Mouse (Mus musculus) macrophage (primary cell): ENCODE results near the gene Ndufv3. TPM values are rescaled to one million over a fixed set of nuclear protein-coding genes. Genes with fewer than 3 reads are reported as not detected.

ENCODE experiments used
- H3K27ac ChIP-seq: fragments of 350-480 bp; formaldehyde crosslinking; 2 replicates; pipeline ENCODE4 v1.9.0; 2021
- H3K36me3 ChIP-seq: fragments of 350-480 bp; formaldehyde crosslinking; 2 replicates; pipeline ENCODE4 v1.9.0; 2021; ENCODE audit errors: inconsistent target
- H3K4me3 ChIP-seq: fragments of 350-480 bp; formaldehyde crosslinking; 2 replicates; pipeline ENCODE4 v1.9.0; 2021; ENCODE audit errors: inconsistent target
- H3K79me2 ChIP-seq: fragments of 350-480 bp; formaldehyde crosslinking; 2 replicates; pipeline ENCODE4 v1.9.0; 2021; ENCODE audit errors: inconsistent target
- WGBS: methylation state at CpG from one replicate; pipeline ENCODE4 v1.1.7; 2026; ENCODE audit warnings: inconsistent platforms; ENCODE audit not compliant: missing documents; 5-methylcytosine and 5-hydroxymethylcytosine counted together
- polyA plus RNA-seq: library from polyadenylated mRNA; stranded (reverse); fragments of 250-400 nt; gene quantifications from 3 replicates; pipeline ENCODE4 v1.2.4, GENCODE M21; 2018; ENCODE audit warnings: inconsistent platforms

Ndufv3 gene
- polyA plus RNA-seq, 1 experiment from 2014 or later, result 199 TPM

DNA sequence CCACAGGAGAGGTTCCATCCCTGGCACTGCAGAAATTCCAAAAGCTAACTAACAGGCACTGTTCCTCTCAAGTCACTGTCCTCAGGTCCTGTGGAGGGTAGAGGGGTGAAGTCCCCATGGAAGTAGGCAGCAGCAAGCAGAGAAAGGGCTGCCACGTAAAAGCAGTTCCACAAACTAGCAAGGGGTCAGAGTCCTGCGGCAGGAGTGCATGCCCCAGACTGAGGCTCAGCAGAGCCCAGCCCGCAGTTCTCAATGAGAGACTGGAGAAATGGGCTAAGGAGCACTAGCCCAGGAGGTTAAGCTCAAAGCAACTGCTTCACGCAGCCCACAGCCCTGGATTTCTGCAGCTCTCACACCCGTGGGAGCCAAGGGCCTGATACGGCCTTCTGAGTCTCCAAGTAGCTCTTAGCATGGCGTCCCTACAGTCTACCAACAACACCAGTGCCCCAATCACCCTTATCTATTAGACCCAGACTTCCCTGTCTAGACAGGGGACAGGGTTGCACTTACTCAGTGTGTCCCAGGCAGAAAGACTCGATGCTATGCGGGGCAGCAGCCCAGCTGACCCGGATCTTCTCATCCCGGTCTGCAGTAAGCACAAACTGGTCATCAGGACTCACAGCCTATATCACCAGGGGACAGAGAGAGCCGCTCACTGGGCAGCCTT is 17.5 kb upstream of the Ndufv3 start:
- H3K36me3 ChIP-seq, result peaks cover 67% of the 10 kb centered on the region
- H3K27ac ChIP-seq, result no peak overlapping the region
- H3K4me3 ChIP-seq, result no peak overlapping the region
- 92% methylated on average over 12 of the region's 12 CpGs for WGBS
- peaks cover 34% of the 10 kb centered on the region; the same call in 1 of the 2 replicates for H3K79me2 ChIP-seq

DNA sequence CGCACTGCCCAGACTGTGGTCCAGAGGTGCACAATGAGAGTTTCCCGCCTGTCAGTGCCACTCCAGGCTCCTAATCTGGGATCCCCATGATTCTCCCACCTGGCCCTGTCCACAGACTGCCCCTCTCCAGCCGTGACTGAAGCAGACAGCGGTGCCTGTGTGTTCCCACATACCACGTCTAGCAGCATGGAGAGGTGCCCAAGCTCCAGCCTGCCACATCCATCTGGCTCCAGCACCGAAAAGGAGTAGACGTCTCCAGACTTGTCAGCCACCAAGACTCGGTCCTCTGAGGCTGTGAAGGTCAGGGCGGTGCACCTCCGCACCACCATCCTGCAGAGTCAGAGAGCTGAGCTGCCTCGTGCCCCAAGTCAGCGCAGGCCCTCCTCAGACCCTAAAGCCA is 16.6 kb upstream of the Ndufv3 start:
- Histone ChIP-seq H3K4me3 (no peak overlapping the region), H3K36me3 (peaks cover 58% of the 10 kb centered on the region), H3K27ac (no peak overlapping the region), H3K79me2 (peaks cover 34% of the 10 kb centered on the region; the same call in 1 of the 2 replicates)
- WGBS, result 94% methylated on average over 12 of the region's 12 CpGs

DNA sequence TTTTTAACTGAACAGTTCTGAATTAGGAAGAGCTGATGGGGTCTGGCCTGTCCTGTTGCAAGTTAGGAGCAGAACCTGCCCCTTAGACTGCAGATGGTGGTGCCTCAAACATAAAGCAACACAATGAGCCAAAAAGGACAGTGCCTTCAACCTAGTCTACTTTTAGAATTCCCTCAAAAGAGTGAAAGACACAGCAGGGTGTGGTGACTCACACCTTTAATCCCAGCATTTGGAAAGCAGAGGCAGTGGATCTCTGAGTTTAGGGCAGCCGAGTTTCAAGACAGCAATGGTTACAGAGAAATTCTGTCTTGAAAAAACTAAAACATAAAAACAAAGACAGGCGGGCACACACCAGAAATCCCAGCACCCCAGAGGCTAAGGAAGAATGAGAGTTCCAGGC is 16.0 kb upstream of the Ndufv3 start:
- WGBS, result 93% methylated on average over 2 of the region's 2 CpGs
- H3K27ac ChIP-seq, result no peak overlapping the region
- peaks cover 34% of the 10 kb centered on the region; the same call in 1 of the 2 replicates for H3K79me2 ChIP-seq
- peaks cover 56% of the 10 kb centered on the region for H3K36me3 ChIP-seq
- H3K4me3 ChIP-seq, result no peak overlapping the region

DNA sequence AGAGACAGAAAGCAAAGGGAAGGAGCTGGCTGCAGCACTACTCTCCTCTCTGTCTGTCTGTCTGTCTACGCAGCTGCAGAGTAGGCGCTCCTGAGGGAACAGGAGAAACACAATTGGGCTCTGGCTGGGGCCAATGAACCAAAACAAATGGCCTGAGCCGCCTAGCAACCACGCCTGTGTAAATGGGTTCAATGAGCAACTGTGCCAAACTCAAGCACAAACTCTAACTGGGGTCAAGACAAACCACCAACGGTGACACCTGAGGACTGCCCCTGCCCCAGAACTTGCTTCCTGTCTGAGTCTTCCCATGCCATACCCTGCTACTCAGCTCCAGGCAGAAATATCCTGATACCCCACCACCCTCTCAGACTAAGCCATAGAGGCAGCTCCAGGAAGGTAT is 14.9 kb upstream of the Ndufv3 start:
- Histone ChIP-seq H3K36me3 (peaks cover 56% of the 10 kb centered on the region), H3K79me2 (peaks cover 45% of the 10 kb centered on the region; the same call in 1 of the 2 replicates)
- 91% methylated on average over 5 of the region's 5 CpGs for WGBS

DNA sequence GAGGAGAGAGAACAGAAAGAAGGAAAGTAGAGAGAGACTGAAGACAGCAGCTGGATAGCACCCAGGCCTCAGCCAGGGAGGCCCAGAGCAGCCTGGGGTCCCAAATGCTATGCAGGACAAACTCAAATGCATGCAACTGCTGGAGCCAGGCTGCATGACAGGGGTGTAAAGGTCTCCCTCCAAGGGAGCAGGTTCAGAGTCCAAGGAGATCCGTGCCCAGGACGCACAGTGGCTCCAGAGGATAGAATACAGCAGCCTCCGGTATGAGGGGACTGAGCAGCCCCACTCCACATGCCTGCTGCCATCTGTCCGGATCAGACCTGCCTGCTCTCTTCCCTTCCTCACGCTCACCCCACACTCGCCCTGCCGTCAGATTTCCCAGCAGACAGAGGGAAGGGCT is 13.6 kb upstream of the Ndufv3 start:
- Histone ChIP-seq H3K79me2 (peaks cover 57% of the 10 kb centered on the region; the same call in 1 of the 2 replicates), H3K36me3 (peaks cover 55% of the 10 kb centered on the region), H3K4me3 (no peak overlapping the region), H3K27ac (no peak overlapping the region)
- WGBS, result 99% methylated on average over 5 of the region's 7 CpGs

More for the DNA sequence above, 14.9 kb upstream of the Ndufv3 start:
- no peak overlapping the region for H3K4me3 ChIP-seq
- no peak overlapping the region for H3K27ac ChIP-seq

DNA sequence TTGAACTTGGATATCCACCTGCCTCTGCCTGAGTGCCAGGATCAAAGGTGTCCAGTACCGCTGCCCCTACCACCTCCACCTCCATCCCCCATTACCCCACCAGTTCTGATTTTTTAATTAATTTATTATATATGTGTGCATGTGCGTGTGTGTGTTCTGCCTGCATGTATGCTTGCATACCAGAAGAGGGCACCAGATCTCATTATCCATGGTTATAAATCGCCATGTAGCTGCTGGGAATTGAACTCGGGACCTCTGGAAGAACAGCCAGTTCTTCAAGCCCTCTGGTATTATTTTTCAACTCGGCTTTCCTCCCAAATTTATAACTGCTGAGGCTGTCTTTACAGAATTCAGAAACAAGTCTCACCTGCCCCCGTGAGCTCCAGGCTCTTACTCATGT is 9.0 kb upstream of the Ndufv3 start:
- peak overlapping the region; percentile 81 for H3K4me3 ChIP-seq

DNA sequence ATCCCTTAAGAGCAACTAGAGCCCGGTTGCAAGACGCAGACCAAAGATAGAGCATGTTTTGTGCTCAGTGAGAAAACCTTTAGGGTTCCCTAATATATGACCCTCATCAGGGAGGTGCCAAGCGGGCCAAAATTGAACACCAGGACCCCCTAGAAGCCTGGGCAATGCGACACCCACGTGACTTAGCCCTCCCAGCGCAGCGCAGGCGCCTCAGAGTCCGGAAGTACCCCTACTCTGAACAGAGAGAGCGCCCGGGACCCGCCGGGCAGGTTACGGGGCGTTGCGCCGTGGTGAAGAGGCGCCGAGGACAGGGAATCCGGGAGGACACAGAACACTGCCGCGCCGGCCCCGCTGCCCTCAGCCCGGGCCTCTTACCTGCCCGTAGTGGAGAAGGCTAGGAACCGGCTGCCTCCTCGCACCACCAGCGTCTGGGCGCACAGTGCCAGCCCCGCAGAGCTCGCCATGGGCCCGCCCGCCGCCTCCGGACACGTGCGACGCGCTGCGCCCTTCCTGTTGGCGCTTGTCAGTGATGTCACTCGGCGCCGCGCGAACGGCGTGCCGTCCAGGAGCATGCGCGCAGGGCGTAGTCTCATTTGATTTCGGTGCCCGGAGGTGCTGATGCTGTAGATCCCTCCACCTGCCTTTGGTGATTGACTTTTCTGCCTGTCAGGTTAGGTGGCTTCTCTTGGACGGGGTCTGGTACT is 8.0 kb upstream of the Ndufv3 start:
- Histone ChIP-seq H3K36me3 (peaks cover 18% of the 10 kb centered on the region), H3K4me3 (peak overlapping the region; percentile 81), H3K27ac (peak overlapping the region; percentile 33), H3K79me2 (peaks cover 33% of the 10 kb centered on the region; the same call in 1 of the 2 replicates)
- WGBS, result under 1% methylated on average over 54 of the region's 56 CpGs

More for the DNA sequence above, 9.0 kb upstream of the Ndufv3 start:
- Histone ChIP-seq H3K27ac (no peak overlapping the region), H3K79me2 (peaks cover 43% of the 10 kb centered on the region; the same call in 1 of the 2 replicates), H3K36me3 (peaks cover 25% of the 10 kb centered on the region)
- 92% methylated on average over 5 of the region's 6 CpGs for WGBS

DNA sequence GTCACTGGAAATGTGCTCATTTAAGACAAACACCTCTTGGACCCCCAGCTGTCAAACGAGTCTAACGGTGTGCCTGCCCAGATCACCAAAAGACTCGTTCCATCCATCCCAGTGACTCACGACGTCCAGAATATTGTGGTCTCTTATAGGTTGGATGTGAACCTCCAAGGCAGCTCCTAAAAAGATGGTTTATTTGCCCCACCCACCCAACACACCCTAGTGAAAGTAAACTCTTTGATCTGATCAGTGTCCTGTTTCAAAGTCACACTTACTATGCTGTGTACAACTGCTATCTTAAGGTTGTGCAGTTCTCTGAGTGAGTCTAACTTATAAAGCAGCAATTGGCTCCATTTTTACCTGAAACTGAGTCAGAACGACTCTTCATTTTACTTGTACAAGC is 7.3 kb upstream of the Ndufv3 start:
- Histone ChIP-seq H3K79me2 (peaks cover 28% of the 10 kb centered on the region; the same call in 1 of the 2 replicates), H3K4me3 (peak overlapping the region; percentile 81), H3K27ac (peak overlapping the region; percentile 17; the same call in 1 of the 2 replicates), H3K36me3 (peaks cover 15% of the 10 kb centered on the region)
- 14% methylated on average over 6 of the region's 6 CpGs for WGBS

DNA sequence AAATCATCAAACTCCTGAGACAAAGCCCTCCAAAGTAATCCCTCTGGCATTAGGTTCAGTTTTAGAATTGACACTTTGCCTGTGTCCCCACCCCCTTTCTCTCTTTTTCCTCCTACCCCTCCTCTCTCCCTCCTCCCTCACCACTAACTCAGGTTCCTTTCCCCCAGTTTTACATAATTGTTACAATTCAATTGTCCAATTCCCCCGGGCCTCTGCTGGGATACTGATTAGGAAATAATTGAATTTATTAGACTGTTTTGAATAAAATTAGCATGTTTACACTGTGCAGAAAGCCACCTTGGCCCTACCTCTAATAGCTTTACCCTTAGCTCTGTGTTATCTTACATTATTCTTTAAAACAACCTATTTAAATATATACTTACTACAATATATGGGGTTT is 5.2 kb upstream of the Ndufv3 start:
- Histone ChIP-seq H3K79me2 (peaks cover 20% of the 10 kb centered on the region; the same call in 1 of the 2 replicates), H3K36me3 (0 out of 2 replicates have a peak, but pooled peaks cover 4% of the 10 kb centered on the region), H3K4me3 (no peak overlapping the region), H3K27ac (no peak overlapping the region)
- WGBS, result 67% methylated on average over 1 of the region's 1 CpGs

DNA sequence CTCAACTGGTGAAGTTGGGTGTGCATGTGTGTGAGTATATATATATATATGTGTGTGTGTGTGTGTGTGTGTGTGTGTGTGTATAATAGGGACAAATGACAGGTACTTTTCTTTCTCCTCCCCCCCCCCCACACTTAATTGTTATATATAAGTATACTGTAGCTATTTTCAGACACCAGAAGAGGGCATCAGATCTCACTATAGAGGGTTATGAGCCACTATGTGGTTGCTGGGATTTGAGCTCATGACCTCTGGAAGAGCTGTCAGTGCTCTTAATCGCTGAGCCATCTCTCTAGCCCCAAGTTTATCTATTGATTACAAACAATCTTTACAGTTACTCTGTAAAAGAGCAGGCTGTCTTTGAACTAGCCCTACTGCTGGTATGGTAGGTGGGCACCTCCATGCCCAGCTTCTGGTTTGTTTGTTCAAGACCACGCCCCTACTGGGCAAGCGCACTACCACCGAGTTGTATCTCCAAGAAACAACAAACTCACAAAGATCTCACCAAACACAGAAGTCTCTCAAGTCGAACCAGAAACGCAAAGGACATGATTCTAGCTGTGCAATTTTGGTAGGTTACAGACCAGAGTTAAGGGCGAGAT is 470 bp upstream of the Ndufv3 start:
- 3% methylated on average over 7 of the region's 7 CpGs for WGBS
- Histone ChIP-seq H3K79me2 (peaks cover 45% of the 10 kb centered on the region), H3K4me3 (peak overlapping the region; percentile 98), H3K36me3 (peaks cover 11% of the 10 kb centered on the region), H3K27ac (peak overlapping the region; percentile 74)

DNA sequence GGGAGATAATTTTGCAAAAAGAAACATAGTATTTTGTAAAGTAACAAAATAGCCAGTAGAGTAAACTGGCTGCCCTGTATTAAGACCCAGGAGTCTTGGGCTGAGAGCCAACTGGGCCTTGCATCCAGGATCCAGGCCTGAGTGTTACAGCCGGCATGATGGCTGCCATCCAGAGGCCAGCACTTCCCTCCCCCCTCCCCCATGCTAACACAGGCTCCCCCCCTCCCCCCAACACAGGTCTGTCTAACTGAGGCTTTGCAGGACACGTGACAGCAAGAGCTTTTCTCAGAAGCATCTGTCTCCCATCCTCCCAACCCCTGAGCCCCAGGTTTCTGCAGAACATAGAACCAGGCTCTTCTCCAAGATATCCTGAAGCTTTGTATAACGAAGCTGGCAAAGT is 980 bp downstream of the Ndufv3 start:
- WGBS, result 100% methylated on average over 1 of the region's 3 CpGs

DNA sequence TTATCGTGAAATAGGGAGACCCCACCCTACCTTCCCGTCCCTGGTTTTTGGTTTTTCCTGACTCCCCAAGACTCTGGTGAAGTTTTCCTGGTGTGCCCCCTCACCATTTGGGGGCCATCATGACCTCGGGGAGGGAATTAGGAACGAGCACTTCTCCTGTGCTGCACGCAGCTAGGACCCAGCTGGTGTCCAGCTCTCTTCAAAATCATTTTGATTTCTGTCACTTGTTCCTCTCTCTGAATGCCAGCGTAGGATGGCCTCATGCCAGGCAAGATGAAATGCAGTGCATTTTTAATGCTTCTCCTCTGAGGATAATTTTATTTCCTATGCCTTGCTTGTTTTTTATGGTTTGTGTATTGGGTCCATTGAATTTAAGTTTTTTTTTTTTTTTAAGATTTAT is 2.0 kb downstream of the Ndufv3 start:
- H3K36me3 ChIP-seq, result peaks cover 15% of the 10 kb centered on the region
- 93% methylated on average over 6 of the region's 6 CpGs for WGBS
- H3K27ac ChIP-seq, result no peak overlapping the region
- peaks cover 60% of the 10 kb centered on the region for H3K79me2 ChIP-seq
- H3K4me3 ChIP-seq, result no peak overlapping the region

More for the DNA sequence above, 980 bp downstream of the Ndufv3 start:
- peaks cover 11% of the 10 kb centered on the region for H3K36me3 ChIP-seq
- peak overlapping the region; percentile 74 for H3K27ac ChIP-seq
- H3K4me3 ChIP-seq, result peak overlapping the region; percentile 98
- peaks cover 59% of the 10 kb centered on the region for H3K79me2 ChIP-seq

DNA sequence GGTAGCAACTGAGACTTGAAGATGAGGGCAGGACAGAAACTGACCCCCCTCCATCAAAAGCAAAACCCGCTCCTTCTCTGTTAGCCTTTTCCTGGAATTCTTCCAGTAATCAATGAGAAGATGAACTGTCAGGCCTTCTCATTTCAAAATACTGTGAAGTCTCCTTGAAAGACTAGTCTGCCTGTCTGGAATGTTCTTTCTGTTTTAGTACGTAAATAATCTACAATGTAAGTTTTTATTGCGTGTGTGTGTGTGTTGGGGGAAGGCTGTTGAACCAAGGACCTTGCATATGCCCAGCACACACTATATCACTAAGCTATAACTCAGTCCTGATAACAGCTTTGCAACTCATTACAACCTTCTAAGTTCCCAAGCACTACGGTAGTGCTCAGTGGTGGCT is 5.2 kb downstream of the Ndufv3 start:
- Histone ChIP-seq H3K4me3 (no peak overlapping the region), H3K36me3 (peaks cover 39% of the 10 kb centered on the region), H3K27ac (no peak overlapping the region), H3K79me2 (peaks cover 59% of the 10 kb centered on the region)
- 98% methylated on average over 4 of the region's 4 CpGs for WGBS

DNA sequence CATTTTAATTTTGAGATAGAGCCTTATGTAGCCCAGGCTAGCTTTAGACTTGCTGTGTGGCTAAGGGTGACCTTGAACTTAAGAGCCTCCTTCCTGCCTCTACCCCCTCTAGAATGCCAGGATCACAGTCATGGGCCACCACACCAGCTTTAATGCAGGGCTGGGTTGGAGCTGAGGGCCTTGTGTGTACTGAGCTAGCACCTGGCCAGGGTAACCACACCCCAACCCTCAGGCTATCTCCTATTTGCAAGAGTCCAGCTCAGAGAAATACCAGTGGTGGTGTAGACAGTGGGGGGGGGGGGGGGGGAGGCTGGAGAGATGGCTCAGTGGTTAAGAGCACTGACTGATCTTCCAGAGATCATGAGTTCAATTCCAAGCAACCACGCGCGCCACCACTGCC is 5.9 kb downstream of the Ndufv3 start:
- H3K27ac ChIP-seq, result no peak overlapping the region
- peaks cover 52% of the 10 kb centered on the region for H3K79me2 ChIP-seq
- no peak overlapping the region for H3K4me3 ChIP-seq
- 100% methylated on average over 3 of the region's 3 CpGs for WGBS
- peaks cover 46% of the 10 kb centered on the region for H3K36me3 ChIP-seq

DNA sequence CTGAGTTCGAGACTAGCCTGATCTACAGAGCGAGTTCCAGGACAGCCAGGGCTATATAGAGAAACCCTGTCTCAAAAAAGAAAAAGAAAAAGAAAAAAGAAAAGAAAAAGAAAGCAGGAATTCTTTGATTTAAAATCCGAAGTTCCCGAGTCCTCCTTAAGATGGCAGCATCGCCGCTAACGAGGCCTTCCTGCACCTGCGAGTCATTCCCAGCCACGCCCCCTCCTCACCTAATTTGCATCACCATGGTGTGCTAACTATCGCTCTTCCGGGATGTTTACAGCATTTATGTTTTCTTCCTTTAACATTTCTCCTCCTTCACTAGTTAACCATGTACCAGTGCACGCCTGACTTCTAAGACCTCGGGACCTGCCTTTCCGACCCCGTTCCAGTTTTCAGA is 9.4 kb downstream of the Ndufv3 start:
- 66% methylated on average over 15 of the region's 15 CpGs for WGBS
- H3K4me3 ChIP-seq, result no peak overlapping the region
- H3K27ac ChIP-seq, result no peak overlapping the region
- H3K36me3 ChIP-seq, result peaks cover 47% of the 10 kb centered on the region
- peaks cover 17% of the 10 kb centered on the region for H3K79me2 ChIP-seq
